23 mouse cellular contexts compared by ENCODE assay signal in genomic region chr8:47847931-47848330, GRCm38 (mm10). TPM values are rescaled to one million over a fixed set of nuclear protein-coding genes. Genes with fewer than 3 reads are reported as not detected.
"Had no signal": no experiment of that assay in that cellular context is flagged by ENCODE, and none has a peak within 500 bp of the region (broad histone marks: within the 10 kb centered on the region; RNA-seq: fewer than 3 reads in every experiment).

No protein-coding gene starts in this region.

- H3K9ac ChIP-seq: neural tube, embryonic 13.5 days; neural tube, embryonic 15.5 days; stomach, embryonic 15.5 days had no signal

- H3K4me3 ChIP-seq: neural tube, embryonic 13.5 days; neural tube, embryonic 15.5 days; stomach, embryonic 15.5 days had no signal

- H3K9me3 ChIP-seq: neural tube, embryonic 13.5 days; neural tube, embryonic 15.5 days; stomach, embryonic 15.5 days had no signal

- H3K4me1 ChIP-seq: neural tube, embryonic 13.5 days had no signal

- H3K27ac ChIP-seq: neural tube, embryonic 13.5 days; neural tube, embryonic 15.5 days; stomach, embryonic 15.5 days; stomach, postnatal 0 days had no signal

- H3K4me2 ChIP-seq: neural tube, embryonic 13.5 days; neural tube, embryonic 15.5 days; stomach, embryonic 15.5 days had no signal

- DNase-seq: retina, postnatal 1 day; right cerebral cortex, adult 18-20 months; right cerebral cortex, postnatal 14 days; right cerebral cortex, postnatal 25 days; right cerebral cortex, postnatal 4 days; spleen, adult 18-20 months; thymus, adult 18-20 months; thymus, adult 2 months; thymus, postnatal 14 days; thymus, postnatal 25 days; thymus, postnatal 36 days; thymus, postnatal 4 days had no signal

- H3K27me3 ChIP-seq: neural tube, embryonic 13.5 days; neural tube, embryonic 15.5 days; stomach, embryonic 15.5 days had no signal

RNA-seq across cellular contexts. Expression of gene Cldn22, which starts 23.6 kb away (rescaled TPM):
- polyA plus RNA-seq: neural tube, embryonic 13.5 days; neural tube, embryonic 14.5 days; neural tube, embryonic 15.5 days; small intestine, adult 2 months; stomach, embryonic 14.5 days; stomach, embryonic 15.5 days; stomach, embryonic 16.5 days; stomach, postnatal 0 days; thymus, postnatal 0 days had no signal

RNA-seq across cellular contexts. Expression of gene Cldn24, which starts 26.0 kb away (rescaled TPM):
- polyA plus RNA-seq: neural tube, embryonic 13.5 days; neural tube, embryonic 14.5 days; neural tube, embryonic 15.5 days; spleen, adult 2 months; stomach, embryonic 14.5 days; stomach, embryonic 15.5 days; stomach, embryonic 16.5 days; stomach, postnatal 0 days; thymus, adult 2 months; thymus, postnatal 0 days; urinary bladder, adult 2 months had no signal
